Mouse (Mus musculus): Measurements from ENCODE around the gene Itfg2. TPM values are rescaled to one million over a fixed set of nuclear protein-coding genes. Genes with fewer than 3 reads are reported as not detected.

Itfg2 gene
- polyA plus RNA-seq, 2 experiments, result 29.0 to 34.5 TPM

GRCm38 (mm10) chr6:128418076-128418475 lies 6.7 kb downstream of the Itfg2 start:
- Histone ChIP-seq H3K4me3 (replicated peaks; ENCODE audit: low read length) (no peak overlapping the region), H3K4me2 (replicated peaks; ENCODE audit: low read depth, low read length, severe bottlenecking) (no peak overlapping the region), H3K4me1 (ENCODE audit: control insufficient read depth, insufficient read depth, low read length) (no peaks in the 10 kb centered on the region), H3K9ac (ENCODE audit: low read depth, low read length, severe bottlenecking) (no peak overlapping the region), H3K36me3 (ENCODE audit: control insufficient read depth, insufficient read depth, low read length) (peaks cover 13% of the 10 kb centered on the region), H3K9me3 (ENCODE audit: control insufficient read depth, low read length) (no peaks in the 10 kb centered on the region), H3K27me3 (ENCODE audit: control insufficient read depth, insufficient read depth, low read length) (no peaks in the 10 kb centered on the region), H3K27ac (replicated peaks; ENCODE audit: low read depth, low read length) (no peak overlapping the region)
- WGBS, result 96% methylated on average over 1 of the region's 1 CpGs
- ATAC-seq (ENCODE audit: low FRiP score, low read depth) (no peak), DNase-seq (ENCODE audit: low spot score) (no peak)
- TF ChIP-seq POLR2A (IDR thresholded peaks at IDR 0.05; ENCODE audit: borderline replicate concordance, extremely low read depth, insufficient read depth, insufficient read length), result no peak

GRCm38 (mm10) chr6:128416169-128416568 lies 8.6 kb downstream of the Itfg2 start:
- no peaks in the 10 kb centered on the region for H3K4me1 ChIP-seq (ENCODE audit: control insufficient read depth, insufficient read depth, low read length)
- H3K4me3 ChIP-seq (replicated peaks; ENCODE audit: low read length), result no peak overlapping the region
- ATAC-seq (ENCODE audit: low FRiP score, low read depth) (no peak), DNase-seq (ENCODE audit: low spot score) (no peak)
- H3K9ac ChIP-seq (ENCODE audit: low read depth, low read length, severe bottlenecking), result no peak overlapping the region
- no peaks in the 10 kb centered on the region for H3K9me3 ChIP-seq (ENCODE audit: control insufficient read depth, low read length)
- 82% methylated on average over 5 of the region's 5 CpGs for WGBS
- no peak for TF ChIP-seq POLR2A (IDR thresholded peaks at IDR 0.05; ENCODE audit: borderline replicate concordance, extremely low read depth, insufficient read depth, insufficient read length)
- H3K36me3 ChIP-seq (ENCODE audit: control insufficient read depth, insufficient read depth, low read length), result peaks cover 32% of the 10 kb centered on the region
- no peak overlapping the region for H3K27ac ChIP-seq (replicated peaks; ENCODE audit: low read depth, low read length)
- no peak overlapping the region for H3K4me2 ChIP-seq (replicated peaks; ENCODE audit: low read depth, low read length, severe bottlenecking)
- no peaks in the 10 kb centered on the region for H3K27me3 ChIP-seq (ENCODE audit: control insufficient read depth, insufficient read depth, low read length)

GRCm38 (mm10) chr6:128411115-128411514 lies 13.6 kb downstream of the Itfg2 start:
- ATAC-seq (ENCODE audit: low FRiP score, low read depth) (peak; percentile 48; the same call in 1 of the 2 replicates), DNase-seq (ENCODE audit: low spot score) (peak; percentile 70)
- no peak overlapping the region for H3K4me2 ChIP-seq (replicated peaks; ENCODE audit: low read depth, low read length, severe bottlenecking)
- TF ChIP-seq POLR2A (IDR thresholded peaks at IDR 0.05; ENCODE audit: borderline replicate concordance, extremely low read depth, insufficient read depth, insufficient read length), result no peak
- 21% methylated on average over 3 of the region's 3 CpGs for WGBS
- H3K27ac ChIP-seq (replicated peaks; ENCODE audit: low read depth, low read length), result no peak overlapping the region
- peaks cover 73% of the 10 kb centered on the region for H3K36me3 ChIP-seq (ENCODE audit: control insufficient read depth, insufficient read depth, low read length)
- no peak overlapping the region for H3K9ac ChIP-seq (ENCODE audit: low read depth, low read length, severe bottlenecking)
- no peaks in the 10 kb centered on the region for H3K9me3 ChIP-seq (ENCODE audit: control insufficient read depth, low read length)
- no peaks in the 10 kb centered on the region for H3K4me1 ChIP-seq (ENCODE audit: control insufficient read depth, insufficient read depth, low read length)
- H3K4me3 ChIP-seq (replicated peaks; ENCODE audit: low read length), result no peak overlapping the region
- H3K27me3 ChIP-seq (ENCODE audit: control insufficient read depth, insufficient read depth, low read length), result no peaks in the 10 kb centered on the region

GRCm38 (mm10) chr6:128410305-128410704 lies 14.4 kb downstream of the Itfg2 start:
- DNase-seq (ENCODE audit: low spot score), result no peak
- H3K9ac ChIP-seq (ENCODE audit: low read depth, low read length, severe bottlenecking), result no peak overlapping the region
- no peak overlapping the region for H3K4me2 ChIP-seq (replicated peaks; ENCODE audit: low read depth, low read length, severe bottlenecking)
- no peak for ATAC-seq (ENCODE audit: low FRiP score, low read depth)
- no peak for TF ChIP-seq POLR2A (IDR thresholded peaks at IDR 0.05; ENCODE audit: borderline replicate concordance, extremely low read depth, insufficient read depth, insufficient read length)
- 95% methylated on average over 13 of the region's 13 CpGs for WGBS
- H3K36me3 ChIP-seq (ENCODE audit: control insufficient read depth, insufficient read depth, low read length), result peaks cover 76% of the 10 kb centered on the region
- no peak overlapping the region for H3K27ac ChIP-seq (replicated peaks; ENCODE audit: low read depth, low read length)
- H3K9me3 ChIP-seq (ENCODE audit: control insufficient read depth, low read length), result no peaks in the 10 kb centered on the region
- H3K4me3 ChIP-seq (replicated peaks; ENCODE audit: low read length), result no peak overlapping the region
- H3K27me3 ChIP-seq (ENCODE audit: control insufficient read depth, insufficient read depth, low read length), result no peaks in the 10 kb centered on the region
- H3K4me1 ChIP-seq (ENCODE audit: control insufficient read depth, insufficient read depth, low read length), result no peaks in the 10 kb centered on the region

GRCm38 (mm10) chr6:128408544-128409125 lies 16.1 kb downstream of the Itfg2 start:
- Histone ChIP-seq H3K4me3 (replicated peaks; ENCODE audit: low read length) (no peak overlapping the region), H3K27ac (replicated peaks; ENCODE audit: low read depth, low read length) (no peak overlapping the region), H3K4me1 (ENCODE audit: control insufficient read depth, insufficient read depth, low read length) (no peaks in the 10 kb centered on the region), H3K27me3 (ENCODE audit: control insufficient read depth, insufficient read depth, low read length) (no peaks in the 10 kb centered on the region), H3K9ac (ENCODE audit: low read depth, low read length, severe bottlenecking) (no peak overlapping the region), H3K36me3 (ENCODE audit: control insufficient read depth, insufficient read depth, low read length) (peaks cover 69% of the 10 kb centered on the region), H3K4me2 (replicated peaks; ENCODE audit: low read depth, low read length, severe bottlenecking) (no peak overlapping the region), H3K9me3 (ENCODE audit: control insufficient read depth, low read length) (no peaks in the 10 kb centered on the region)
- 83% methylated on average over 7 of the region's 7 CpGs for WGBS
- DNase-seq (ENCODE audit: low spot score) (no peak), ATAC-seq (ENCODE audit: low FRiP score, low read depth) (no peak)
- no peak for TF ChIP-seq POLR2A (IDR thresholded peaks at IDR 0.05; ENCODE audit: borderline replicate concordance, extremely low read depth, insufficient read depth, insufficient read length)
